Mouse (Mus musculus) ovary, postnatal 36 days (tissue): ENCODE results near the gene Vmn2r56.
A peak's percentile ranks its signal among the peaks of the same experiment; 100 is the strongest.
"Not testable (repeated sequence)": the region's sequence is repeated elsewhere in the genome, so short reads cannot be mapped to it uniquely, and the experiment has no call there.

ENCODE experiments used
- DNase-seq: peaks from one replicate; pipeline ENCODE4 v3.0.0; 2022; ENCODE audit warnings: low spot score, mixed read lengths

Gene Vmn2r56

GRCm38 (mm10) chr7:12734904-12735303 lies at the start of gene Vmn2r56:
TSS of gene Vmn2r56 (minus strand) at chr7:12735004.
- no peak for DNase-seq

GRCm38 (mm10) chr7:12780151-12780830 lies 45.5 kb upstream of the Vmn2r56 start:
- DNase-seq = peak; percentile 81

DNA sequence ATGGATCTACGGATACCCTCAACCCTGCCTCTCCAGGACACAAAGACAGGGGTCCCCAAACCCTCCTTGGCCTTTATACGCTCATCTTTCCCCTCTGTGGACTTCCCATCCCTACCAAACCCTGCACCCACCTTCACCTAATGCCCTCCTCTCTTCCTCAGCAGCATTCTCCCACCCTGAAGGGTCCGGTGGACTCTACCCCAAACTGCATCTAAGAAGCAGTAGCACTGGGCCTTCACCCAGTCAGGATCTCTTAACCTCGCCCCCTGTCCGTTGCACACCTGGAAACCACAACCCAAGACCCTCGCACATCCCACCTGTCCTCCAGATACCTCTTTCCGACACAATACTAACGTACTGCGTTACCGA lies 45.0 kb upstream of the Vmn2r56 start:
- no peak for DNase-seq

- no peak for DNase-seq
These were observed 44.3 kb upstream of the Vmn2r56 start for GRCm38 (mm10) chr7:12779141-12779540.

DNA sequence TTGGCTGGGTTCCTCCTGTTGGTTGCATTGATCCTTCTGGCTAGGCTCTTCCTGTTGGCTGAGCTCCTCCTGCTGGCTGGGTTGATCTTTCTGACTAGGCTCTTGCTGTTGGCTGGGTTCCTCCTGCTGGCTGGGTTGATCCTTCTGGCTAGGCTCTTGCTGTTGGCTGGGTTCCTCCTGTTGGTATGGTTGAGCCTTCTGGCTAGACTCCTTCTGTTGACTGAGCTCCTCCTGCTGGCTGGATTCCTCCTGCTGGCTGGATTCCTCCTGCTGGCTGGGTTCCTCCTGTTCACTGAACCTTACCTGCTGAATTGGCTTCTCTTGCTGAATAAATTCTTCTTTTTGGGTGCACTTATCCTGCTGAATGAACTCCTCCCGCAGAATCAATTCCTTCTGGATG lies 39.8 kb upstream of the Vmn2r56 start:
- peak; percentile 12 for DNase-seq

DNA sequence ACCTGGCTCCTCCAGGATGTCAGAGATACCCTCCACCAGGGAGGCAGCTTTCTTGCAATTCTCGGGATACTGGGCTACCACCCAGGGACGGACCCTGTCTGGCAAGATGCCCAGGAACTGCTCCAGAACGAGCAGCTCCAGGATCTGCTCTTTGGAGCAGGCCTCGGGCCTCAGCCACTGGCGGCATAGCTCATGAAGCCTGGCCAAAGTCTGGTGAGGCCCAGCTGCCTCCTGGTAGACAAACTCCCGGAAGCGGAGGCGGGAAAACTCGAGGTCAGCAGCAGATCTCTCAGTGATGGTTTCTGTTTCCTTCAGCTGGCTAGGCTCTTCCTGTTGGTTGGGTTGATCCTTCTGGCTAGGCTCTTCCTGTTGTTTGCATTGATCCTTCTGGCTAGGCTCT lies 39.3 kb upstream of the Vmn2r56 start:
- no peak for DNase-seq

DNA sequence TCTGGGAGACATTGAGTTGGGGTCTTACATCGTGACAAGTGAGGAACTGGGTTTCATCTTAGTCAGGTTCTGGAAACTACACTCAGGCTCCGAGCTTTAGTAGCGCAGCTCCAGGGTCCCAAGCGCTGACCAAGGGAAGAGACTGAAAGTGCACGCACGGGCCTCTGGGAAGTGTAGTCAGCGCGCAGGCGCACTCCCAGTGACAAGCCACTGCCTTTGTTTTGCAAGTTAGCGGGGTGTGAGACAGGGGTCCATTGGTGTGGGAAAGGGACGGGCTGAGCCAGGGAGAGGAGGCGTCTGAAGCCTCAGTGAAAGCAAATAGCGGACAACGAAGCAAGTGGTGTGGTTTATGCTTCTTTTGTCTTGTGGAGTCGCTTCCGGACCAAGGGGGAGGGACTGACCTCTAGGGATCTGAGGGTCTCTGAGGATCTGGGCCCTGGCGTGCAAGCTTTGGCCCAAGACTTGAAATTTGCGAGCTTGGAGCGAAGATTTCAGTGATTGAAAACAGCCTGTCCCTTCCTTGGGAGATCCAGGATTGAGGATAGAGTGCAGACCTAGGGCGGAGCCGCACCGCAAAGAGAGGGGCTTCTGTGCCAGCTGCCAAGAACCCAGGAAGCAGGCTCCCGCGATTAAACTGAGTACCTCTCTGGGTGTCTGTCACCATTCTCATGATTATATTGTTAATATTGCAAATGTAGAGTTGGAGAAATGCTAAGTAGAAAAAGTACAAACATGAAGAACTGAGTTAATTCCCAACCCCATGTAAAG lies 14.8 kb upstream of the Vmn2r56 start:
- DNase-seq = no peak

DNA sequence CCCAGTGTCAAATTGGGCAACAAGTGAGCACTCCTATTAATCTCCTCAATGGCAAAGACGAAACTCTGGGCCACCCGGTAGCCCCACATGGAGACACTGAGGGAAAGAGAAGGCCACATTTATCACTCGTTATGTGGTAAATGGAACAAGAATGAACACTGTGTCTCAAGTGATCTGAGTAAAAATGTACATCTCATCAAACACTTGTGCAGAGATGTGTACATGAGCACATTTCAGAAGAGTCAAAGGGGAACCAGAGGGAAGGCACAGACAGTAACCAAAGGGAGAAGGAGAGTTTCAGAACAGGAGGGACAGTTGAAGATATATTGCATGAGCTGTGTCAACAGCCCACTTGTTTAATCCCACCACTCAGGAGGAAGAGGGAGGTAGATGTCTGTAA lies 49.9 kb downstream of the Vmn2r56 start, which contains the start of gene Vmn2r55:
Vmn2r55 (minus strand) TSS at position 101 of the 400 bp plus-strand sequence.
- DNase-seq = not testable (repeated sequence)

GRCm38 (mm10) chr7:12640219-12640618 lies 94.6 kb downstream of the Vmn2r56 start, which contains the start of gene Vmn2r54:
TSS of gene Vmn2r54 (minus strand) at chr7:12640319.
- not testable (repeated sequence) for DNase-seq
